Comparison of ENCODE assay signal across 9 mouse cellular contexts in the genomic region with DNA sequence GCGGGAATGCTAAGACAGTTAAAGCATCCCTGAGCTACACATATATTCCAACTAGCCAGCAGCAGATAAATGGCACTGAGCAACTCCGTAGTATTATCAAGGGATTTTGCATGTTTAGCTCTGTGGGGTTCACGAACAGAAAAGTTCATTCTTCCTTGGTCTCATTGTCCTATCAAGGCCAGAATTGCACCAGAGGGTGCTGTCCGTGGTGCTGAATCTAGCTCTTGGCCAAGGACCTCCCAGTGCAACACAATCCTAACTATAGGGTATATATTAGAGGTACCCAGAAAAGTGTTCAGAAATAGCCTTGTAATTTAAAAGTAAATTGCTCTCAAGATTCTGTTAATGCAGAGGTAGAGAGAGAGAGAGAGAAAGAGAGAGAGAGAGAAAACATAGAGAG.
A peak's percentile ranks its signal among the peaks of the same experiment; 100 is the strongest.
DNase-seq lines count a peak whose midpoint lies in the region; ATAC-seq lines count a peak whose summit lies in the region.
"Had no signal": no experiment of that assay in that cellular context is flagged by ENCODE, and none has a peak within 500 bp of the region (broad histone marks: within the 10 kb centered on the region; RNA-seq: fewer than 3 reads in every experiment).

No protein-coding gene starts in this region.

- no peak overlapping the region for H3K4me2 ChIP-seq in midbrain, embryonic 14.5 days (ENCODE audit: low read length)
- H3K4me2 ChIP-seq in midbrain, embryonic 16.5 days (ENCODE audit: low read length) = no peak overlapping the region

- H3K27me3 ChIP-seq in midbrain, embryonic 14.5 days (ENCODE audit: control insufficient read depth, insufficient read depth, low read length) = no peaks in the 10 kb centered on the region
- no peaks in the 10 kb centered on the region for H3K27me3 ChIP-seq in midbrain, embryonic 16.5 days (ENCODE audit: control insufficient read depth, insufficient read depth, low read depth, low read length)

- 33% methylated on average over 4 of the region's 4 CpGs for WGBS in midbrain, embryonic 14.5 days
- WGBS in midbrain, embryonic 16.5 days = 34% methylated on average over 4 of the region's 4 CpGs

- no peaks in the 10 kb centered on the region for H3K9me3 ChIP-seq in midbrain, embryonic 14.5 days (ENCODE audit: control insufficient read depth, low read length)
- no peaks in the 10 kb centered on the region for H3K9me3 ChIP-seq in midbrain, embryonic 16.5 days (replicated peaks; ENCODE audit: control insufficient read depth, low read length, poor library complexity, severe bottlenecking)

- peak; percentile 66 for DNase-seq in midbrain, embryonic 14.5 days
- DNase-seq in adrenal gland, adult 2 months = peak; percentile 38
- DNase-seq in heart, postnatal 36 days = peak; percentile 16 to 60
- peak; percentile 27 to 49 for DNase-seq in lung, postnatal 4 days
- no peak for DNase-seq in frontal cortex, postnatal 14 days (ENCODE audit: low spot score in 2 of 2)

- intact Hi-C loops in heart, postnatal 36 days (cut with DNase I) = no loop called here

- no peak overlapping the region for H3K27ac ChIP-seq in midbrain, embryonic 14.5 days (replicated peaks; ENCODE audit: low read depth, low read length)
- H3K27ac ChIP-seq in midbrain, embryonic 16.5 days (ENCODE audit: low read length) = no peak overlapping the region
- H3K27ac ChIP-seq: macrophage had no signal

- H3K9ac ChIP-seq in midbrain, embryonic 14.5 days (replicated peaks; ENCODE audit: low read length) = no peak overlapping the region
- H3K9ac ChIP-seq in midbrain, embryonic 16.5 days (ENCODE audit: low read depth, low read length) = no peak overlapping the region

- H3K4me3 ChIP-seq in midbrain, embryonic 14.5 days (replicated peaks; ENCODE audit: low read depth, low read length) = no peak overlapping the region
- no peak overlapping the region for H3K4me3 ChIP-seq in midbrain, embryonic 16.5 days (ENCODE audit: low read depth, low read length)
- H3K4me3 ChIP-seq: erythroblast, embryonic 14.5 days had no signal

- no peaks in the 10 kb centered on the region for H3K36me3 ChIP-seq in midbrain, embryonic 14.5 days (ENCODE audit: control insufficient read depth, insufficient read depth, low read length)
- H3K36me3 ChIP-seq in midbrain, embryonic 16.5 days (ENCODE audit: control insufficient read depth, insufficient read depth, low read length) = no peaks in the 10 kb centered on the region

- H3K4me1 ChIP-seq in midbrain, embryonic 14.5 days (ENCODE audit: control insufficient read depth, insufficient read depth, low read length) = no peaks in the 10 kb centered on the region
- H3K4me1 ChIP-seq in midbrain, embryonic 16.5 days (ENCODE audit: control insufficient read depth, insufficient read depth, low read length) = 0 out of 2 replicates have a peak, but pooled peaks cover 2% of the 10 kb centered on the region

- ATAC-seq in midbrain, embryonic 14.5 days (ENCODE audit: low FRiP score, low TSS enrichment) = no peak
- no peak for ATAC-seq in midbrain, embryonic 16.5 days
- no peak for ATAC-seq in megakaryocyte, adult 5-6 weeks (ENCODE audit: poor library complexity, severe bottlenecking)

Comparison
In these comparisons a context has a peak if more than half of its experiments do, and no peak if none do; other contexts are left out.
1. DNase-seq: peak in midbrain, embryonic 14.5 days (single experiment), adrenal gland, adult 2 months (single experiment), heart, postnatal 36 days (2 of 2) and lung, postnatal 4 days (2 of 2); none in frontal cortex, postnatal 14 days (0 of 2).